ENCODE assay signal across 20 mouse cellular contexts in the genomic region with DNA sequence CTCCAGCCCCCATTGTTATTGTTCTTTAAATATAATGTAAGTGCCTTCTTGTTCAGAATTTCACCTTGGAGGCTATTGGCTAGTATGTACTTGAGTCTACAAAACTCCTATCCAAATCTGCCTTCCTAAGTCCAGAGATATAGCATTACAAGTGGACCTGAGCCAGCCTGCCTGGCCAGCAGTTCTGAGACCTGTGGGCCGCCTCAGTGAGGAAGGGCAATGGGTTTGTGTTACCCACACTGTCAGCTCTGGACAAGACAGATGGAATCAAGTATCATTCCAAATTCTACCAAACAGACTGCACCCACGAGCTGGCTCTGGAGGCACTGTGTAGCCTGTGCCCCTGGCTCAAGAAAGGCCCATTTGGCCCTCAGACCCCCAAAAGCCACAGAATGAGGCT. TPM values are rescaled to one million over a fixed set of nuclear protein-coding genes. Genes with fewer than 3 reads are reported as not detected.
"Had no signal": no experiment of that assay in that cellular context is flagged by ENCODE, and none has a peak within 500 bp of the region (broad histone marks: within the 10 kb centered on the region; RNA-seq: fewer than 3 reads in every experiment).

No protein-coding gene starts in this region.

- H3K4me3 ChIP-seq: heart, embryonic 10.5 days; heart, embryonic 12.5 days; hindbrain, embryonic 12.5 days; intestine, embryonic 15.5 days; layer of hippocampus, adult 2 months; left cerebral cortex, adult 2 months; limb, embryonic 13.5 days; limb, embryonic 15.5 days; liver, embryonic 12.5 days had no signal

- H3K36me3 ChIP-seq: heart, embryonic 10.5 days; heart, embryonic 12.5 days; hindbrain, embryonic 12.5 days; intestine, embryonic 15.5 days; limb, embryonic 13.5 days; limb, embryonic 15.5 days; liver, embryonic 12.5 days had no signal

- DNase-seq: heart, adult 18-20 months; heart, postnatal 10 days; kidney, adult 18-20 months; kidney, adult 8-10 months; kidney, postnatal 10 days; kidney, postnatal 4 days had no signal

- H3K27ac ChIP-seq: heart, embryonic 10.5 days; hindbrain, embryonic 12.5 days; hindbrain, embryonic 14.5 days; intestine, embryonic 15.5 days; layer of hippocampus, adult 2 months; left cerebral cortex, adult 2 months; limb, embryonic 13.5 days; limb, embryonic 15.5 days; liver, embryonic 12.5 days; liver, embryonic 14.5 days had no signal

- H3K4me1 ChIP-seq: heart, embryonic 12.5 days; hindbrain, embryonic 12.5 days; intestine, embryonic 15.5 days; limb, embryonic 13.5 days; limb, embryonic 15.5 days; liver, embryonic 12.5 days had no signal

- H3K9me3 ChIP-seq: heart, embryonic 10.5 days; heart, embryonic 12.5 days; hindbrain, embryonic 12.5 days; intestine, embryonic 15.5 days; limb, embryonic 13.5 days; limb, embryonic 15.5 days; liver, embryonic 12.5 days had no signal

- H3K27me3 ChIP-seq: hindbrain, embryonic 12.5 days; intestine, embryonic 15.5 days; limb, embryonic 13.5 days; limb, embryonic 15.5 days had no signal

RNA-seq across cellular contexts. Expression of a gene that starts 16.7 kb away (rescaled TPM):
- total RNA-seq: gastrocnemius, adult 8-10 months; heart, adult 18-20 months; heart, postnatal 25 days; hematopoietic stem cell, adult 5-6 weeks had no signal
